Mouse (Mus musculus) liver, postnatal 0 days (tissue): ENCODE measurements around the gene Ror1. TPM values are rescaled to one million over a fixed set of nuclear protein-coding genes. Genes with fewer than 3 reads are reported as not detected.

Experiments used
- ATAC-seq: fragments of 200-750 bp; cut with Nextera tagmentation; 2 replicates; pipeline ENCODE4 v1.8.0; 2017; ENCODE audit warnings: mild to moderate bottlenecking, moderate library complexity
- DNase-seq: peaks from one replicate; pipeline ENCODE4 v3.0.0-alpha.2; 2016
- H3K27ac ChIP-seq: fragments of 300-500 bp; sonication (generic); 2 replicates; pipeline ENCODE4 v1.5.1; 2014; ENCODE audit warnings: antibody characterized with exemption, moderate library complexity, mild to moderate bottlenecking, low read depth
- H3K27me3 ChIP-seq: fragments of 300-500 bp; sonication (generic); 2 replicates; pipeline ENCODE4 v1.6.1; 2014; ENCODE audit warnings: low read length, control low read depth, mixed read lengths; ENCODE audit not compliant: insufficient read depth
- H3K36me3 ChIP-seq: fragments of 300-500 bp; sonication (generic); replicated peaks from 2 replicates; pipeline ENCODE4 v1.6.1; 2014; ENCODE audit warnings: mild to moderate bottlenecking, control low read depth, low read length, moderate library complexity, mixed read lengths; ENCODE audit not compliant: insufficient read depth
- H3K4me1 ChIP-seq: fragments of 300-500 bp; sonication (generic); 2 replicates; pipeline ENCODE4 v1.6.1; 2014; ENCODE audit warnings: antibody characterized with exemption, mild to moderate bottlenecking, control low read depth; ENCODE audit not compliant: insufficient read depth
- H3K4me2 ChIP-seq: fragments of 300-500 bp; sonication (generic); 2 replicates; pipeline ENCODE4 v1.6.1; 2014; ENCODE audit warnings: low read depth, mild to moderate bottlenecking, low read length, moderate library complexity, mixed read lengths
- H3K4me3 ChIP-seq: fragments of 300-500 bp; sonication (generic); 2 replicates; pipeline ENCODE4 v1.5.1; 2014; ENCODE audit warnings: low read depth, low read length
- H3K9ac ChIP-seq: fragments of 300-500 bp; sonication (generic); replicated peaks from 2 replicates; pipeline ENCODE4 v1.6.1; 2014; ENCODE audit warnings: mild to moderate bottlenecking, moderate library complexity
- H3K9me3 ChIP-seq: fragments of 300-500 bp; sonication (generic); 2 replicates; pipeline ENCODE4 v1.6.1; 2016; ENCODE audit warnings: mild to moderate bottlenecking, control low read depth, low read length, mixed read lengths
- CTCF ChIP-seq: sonication (generic); IDR thresholded peaks from 2 replicates; pipeline ENCODE4 v1.5.1; 2016; ENCODE audit warnings: antibody characterized with exemption, low read depth
- EP300 ChIP-seq: IDR thresholded peaks from 2 replicates; pipeline ENCODE4 v1.6.1; 2016; ENCODE audit warnings: antibody characterized with exemption, low read depth, mild to moderate bottlenecking
- WGBS: fragments of 180-500 bp; shearing (Covaris S2); extraction: QIAGEN DNeasy Blood & Tissue Kit; methylation state at CpG from one replicate; pipeline ENCODE4 v1.1.7; 2014; ENCODE audit not compliant: insufficient replicate concordance; 5-methylcytosine and 5-hydroxymethylcytosine counted together
- polyA plus RNA-seq: library from polyadenylated mRNA; unstranded; fragments of >200 nt; fragmentation: Nextera tagmentation; extraction: Ambion mirVana; gene quantifications from 2 replicates; pipeline ENCODE4 v1.2.1, GENCODE M21; 2015

Ror1 gene
- polyA plus RNA-seq, 1 experiment from 2014 or later = 0.29 TPM

DNA sequence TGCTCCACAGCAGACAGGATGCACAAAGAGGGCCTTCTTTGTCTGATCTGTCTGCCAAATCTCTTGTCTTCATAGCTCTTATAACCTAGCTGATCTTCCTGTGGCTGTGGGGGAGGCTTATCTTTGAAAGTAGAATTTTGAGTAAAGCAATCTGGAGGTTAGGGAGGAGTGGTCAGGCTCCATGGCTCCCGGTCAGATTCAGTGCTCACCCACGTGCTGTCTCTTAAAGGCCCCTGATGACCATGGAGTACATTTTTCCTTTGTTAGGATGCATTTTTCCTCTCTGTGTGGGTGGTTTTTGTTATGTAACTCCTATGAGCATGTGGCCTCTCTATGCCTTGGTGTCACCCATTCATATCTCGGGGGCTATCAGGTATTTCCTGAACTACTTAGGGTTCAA, 71.3 kb downstream of the Ror1 start:
- WGBS = 46% methylated on average over 3 of the region's 3 CpGs
- H3K36me3 ChIP-seq = no peaks in the 10 kb centered on the region
- TF ChIP-seq EP300 = no peak
- TF ChIP-seq CTCF = no peak
- no peak overlapping the region for H3K9ac ChIP-seq
- ATAC-seq (no peak), DNase-seq (no peak)
- no peaks in the 10 kb centered on the region for H3K27me3 ChIP-seq
- no peaks in the 10 kb centered on the region for H3K9me3 ChIP-seq
- no peak overlapping the region for H3K27ac ChIP-seq
- no peak overlapping the region for H3K4me3 ChIP-seq
- H3K4me2 ChIP-seq = no peak overlapping the region
- H3K4me1 ChIP-seq = no peaks in the 10 kb centered on the region

DNA sequence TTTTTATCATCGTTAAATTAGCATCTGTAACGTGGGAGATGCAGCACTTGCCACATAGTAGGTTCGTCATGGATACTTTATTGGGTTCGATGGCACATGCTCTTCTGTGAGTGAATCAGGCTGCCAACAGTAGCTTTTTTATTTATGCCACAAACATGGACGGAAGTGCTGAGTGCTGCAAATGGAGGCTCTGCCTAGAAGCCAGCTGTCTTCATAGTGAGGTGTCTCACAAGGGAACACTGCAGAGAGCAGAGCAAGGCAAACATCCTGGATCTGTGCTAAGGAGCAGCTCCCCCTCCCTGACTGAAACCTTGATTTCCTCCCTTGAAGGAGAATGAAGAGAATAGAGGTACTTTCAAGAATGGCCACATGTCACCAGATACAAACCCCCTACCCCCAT, 74.1 kb downstream of the Ror1 start:
- no peak overlapping the region for H3K4me3 ChIP-seq
- H3K27me3 ChIP-seq = no peaks in the 10 kb centered on the region
- no peak for TF ChIP-seq CTCF
- TF ChIP-seq EP300 = no peak
- H3K9ac ChIP-seq = no peak overlapping the region
- H3K36me3 ChIP-seq = no peaks in the 10 kb centered on the region
- WGBS = 71% methylated on average over 5 of the region's 5 CpGs
- no peaks in the 10 kb centered on the region for H3K4me1 ChIP-seq
- no peak overlapping the region for H3K4me2 ChIP-seq
- H3K27ac ChIP-seq = no peak overlapping the region
- ATAC-seq (no peak), DNase-seq (no peak)
- H3K9me3 ChIP-seq = no peaks in the 10 kb centered on the region

DNA sequence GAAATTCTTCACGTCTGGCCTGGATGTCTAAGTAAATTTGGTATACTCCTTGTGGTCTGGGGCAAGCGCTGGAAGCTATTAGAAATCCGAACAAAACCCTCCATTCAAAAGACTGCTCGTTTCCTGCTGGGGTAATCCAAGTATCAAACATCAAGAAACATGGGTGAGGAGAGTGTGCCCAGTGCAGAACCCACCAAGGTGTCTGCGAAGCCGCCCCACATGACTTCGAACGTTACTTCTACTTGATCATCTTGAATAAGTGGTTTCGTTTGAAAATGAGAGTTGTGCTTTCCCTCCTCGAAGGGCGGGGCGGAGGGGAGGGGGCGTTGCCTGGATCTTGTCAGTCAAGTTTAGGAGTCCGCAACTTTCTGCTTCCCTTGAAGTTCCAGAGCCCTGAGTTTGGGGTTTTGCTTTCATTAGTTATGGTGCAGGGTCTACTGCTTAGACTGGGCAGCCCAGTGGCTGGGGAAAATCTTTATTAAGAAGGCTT, 74.6 kb downstream of the Ror1 start:
- no peak for DNase-seq

DNA sequence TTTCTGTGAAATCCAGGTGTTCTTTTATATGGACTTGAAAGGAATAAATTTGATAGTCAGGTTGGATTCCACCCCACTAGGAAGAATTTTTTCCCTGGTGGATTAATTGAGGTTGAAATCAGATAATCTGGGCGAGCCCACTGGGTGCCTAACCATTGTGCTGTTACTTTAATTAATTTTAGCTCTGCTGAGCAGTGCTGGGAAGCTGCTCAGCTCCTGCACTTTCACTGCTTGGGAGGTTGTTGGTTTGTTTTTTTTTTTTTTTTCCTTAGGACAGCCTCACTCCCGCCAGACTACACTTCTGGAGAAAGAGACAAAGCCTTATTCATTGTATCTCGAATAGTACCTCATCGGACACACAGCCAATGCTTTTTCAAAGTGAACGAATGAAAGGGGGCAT, 75.2 kb downstream of the Ror1 start:
- Histone ChIP-seq H3K36me3 (no peaks in the 10 kb centered on the region), H3K9me3 (no peaks in the 10 kb centered on the region), H3K9ac (no peak overlapping the region), H3K4me3 (no peak overlapping the region), H3K4me1 (no peaks in the 10 kb centered on the region), H3K27ac (no peak overlapping the region), H3K4me2 (no peak overlapping the region), H3K27me3 (no peaks in the 10 kb centered on the region)
- TF ChIP-seq EP300 = no peak
- WGBS = 84% methylated on average over 5 of the region's 5 CpGs
- no peak for ATAC-seq
- no peak for DNase-seq

More for the DNA sequence above, 74.6 kb downstream of the Ror1 start:
- Histone ChIP-seq H3K27me3 (no peaks in the 10 kb centered on the region), H3K4me2 (no peak overlapping the region), H3K4me1 (no peaks in the 10 kb centered on the region), H3K27ac (no peak overlapping the region), H3K36me3 (no peaks in the 10 kb centered on the region), H3K9ac (no peak overlapping the region), H3K4me3 (no peak overlapping the region), H3K9me3 (no peaks in the 10 kb centered on the region)
- no peak for ATAC-seq
- TF ChIP-seq EP300 = no peak
- no peak for TF ChIP-seq CTCF
- 55% methylated on average over 14 of the region's 14 CpGs for WGBS

DNA sequence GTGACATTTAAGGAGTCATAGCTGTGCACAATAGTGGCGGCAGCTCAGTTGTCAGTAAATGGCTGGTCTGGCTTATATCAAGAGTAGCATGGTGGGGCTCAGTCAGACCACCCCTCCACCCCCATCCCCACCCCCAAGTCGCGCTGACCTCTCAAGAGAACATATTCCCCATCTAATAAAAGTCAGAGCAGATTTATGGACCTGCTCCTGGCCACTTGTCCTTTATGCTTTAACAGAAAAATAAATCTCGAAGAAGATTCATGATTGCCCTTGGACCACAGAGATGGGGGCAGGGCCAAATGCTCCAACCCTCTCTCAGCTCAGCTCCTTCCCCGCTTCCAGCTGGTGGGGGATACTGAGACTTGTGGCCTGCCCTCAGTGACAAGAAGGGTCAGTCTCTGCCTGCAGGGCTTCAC, 75.9 kb downstream of the Ror1 start:
- Histone ChIP-seq H3K4me2 (no peak overlapping the region), H3K4me3 (no peak overlapping the region), H3K9me3 (no peaks in the 10 kb centered on the region), H3K27ac (no peak overlapping the region), H3K4me1 (no peaks in the 10 kb centered on the region), H3K9ac (no peak overlapping the region), H3K36me3 (no peaks in the 10 kb centered on the region), H3K27me3 (no peaks in the 10 kb centered on the region)
- ATAC-seq (no peak), DNase-seq (no peak)
- TF ChIP-seq CTCF (no peak), EP300 (no peak)
- 58% methylated on average over 5 of the region's 5 CpGs for WGBS

DNA sequence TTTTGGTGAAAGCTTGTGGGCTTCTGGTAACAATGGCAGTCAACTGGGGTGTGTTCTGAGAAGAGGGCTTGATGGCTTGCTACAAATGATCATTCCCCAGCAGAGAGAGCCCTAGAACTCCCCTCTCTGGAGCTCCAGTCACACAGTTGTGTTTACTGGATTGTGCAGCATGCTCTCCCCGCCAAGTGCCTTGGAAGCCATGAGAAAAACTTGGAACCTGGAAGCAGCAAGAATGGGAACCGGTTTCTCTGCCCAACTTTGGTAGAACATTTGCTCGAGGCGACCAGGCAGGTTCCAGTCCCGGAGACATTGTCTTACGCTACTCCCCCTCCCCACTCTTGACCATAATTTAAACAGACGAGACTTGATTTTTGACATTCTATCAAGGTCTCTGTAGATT, 80.0 kb downstream of the Ror1 start:
- H3K4me2 ChIP-seq = no peak overlapping the region
- no peaks in the 10 kb centered on the region for H3K9me3 ChIP-seq
- ATAC-seq (no peak), DNase-seq (no peak)
- no peaks in the 10 kb centered on the region for H3K36me3 ChIP-seq
- 79% methylated on average over 7 of the region's 7 CpGs for WGBS
- H3K4me1 ChIP-seq = no peaks in the 10 kb centered on the region
- TF ChIP-seq CTCF (no peak), EP300 (no peak)
- no peak overlapping the region for H3K27ac ChIP-seq
- H3K9ac ChIP-seq = no peak overlapping the region
- H3K4me3 ChIP-seq = no peak overlapping the region
- no peaks in the 10 kb centered on the region for H3K27me3 ChIP-seq

DNA sequence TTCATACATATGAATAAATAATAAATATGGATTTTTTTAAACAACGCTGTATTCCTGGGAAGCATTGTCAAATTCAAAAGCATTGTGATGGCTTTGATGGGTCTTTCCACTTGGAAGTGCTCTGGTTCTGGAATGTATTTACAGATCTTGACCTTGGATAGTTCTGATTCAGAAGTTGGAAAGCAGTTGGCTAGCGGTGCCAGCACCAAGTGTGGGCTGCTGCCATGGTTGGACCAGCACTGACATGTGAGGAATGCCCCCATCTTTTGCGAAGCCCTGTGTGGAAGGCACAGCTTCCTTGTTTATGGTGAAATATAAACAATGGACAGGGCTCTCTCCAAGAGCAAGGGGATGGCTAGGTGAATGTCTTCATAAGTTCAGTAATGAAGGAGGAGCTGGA, 82.7 kb downstream of the Ror1 start:
- Histone ChIP-seq H3K4me3 (no peak overlapping the region), H3K27ac (no peak overlapping the region), H3K27me3 (no peaks in the 10 kb centered on the region), H3K4me2 (no peak overlapping the region), H3K9me3 (no peaks in the 10 kb centered on the region), H3K9ac (no peak overlapping the region), H3K4me1 (no peaks in the 10 kb centered on the region), H3K36me3 (no peaks in the 10 kb centered on the region)
- DNase-seq (no peak), ATAC-seq (no peak)
- TF ChIP-seq EP300 (no peak), CTCF (no peak)
- WGBS = 75% methylated on average over 3 of the region's 3 CpGs
